Mouse (Mus musculus): ENCODE data around the gene Sat1.

The Sat1 gene

DNA sequence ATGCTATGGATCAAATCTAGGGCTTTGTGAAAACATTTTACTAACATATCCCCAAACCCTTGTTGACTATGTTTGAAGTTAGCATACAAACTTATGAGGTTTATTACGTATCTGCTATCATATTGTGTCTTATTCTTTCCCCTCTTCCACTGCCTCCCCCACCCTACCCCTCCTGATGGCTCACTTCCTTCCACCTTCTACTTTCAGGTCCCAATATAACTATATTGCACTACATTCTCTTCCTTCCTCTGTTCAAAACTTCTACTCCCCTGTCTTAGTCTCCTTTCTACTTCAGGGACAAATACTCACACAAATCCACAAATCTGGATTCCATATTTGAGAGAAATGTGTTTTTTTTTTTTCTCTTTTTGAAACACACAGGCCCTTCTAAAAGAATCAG, 52.7 kb downstream of the Sat1 start:
- DNase-seq, result no peak
